Mouse (Mus musculus): ENCODE measurements at regions not wholly inside any gene's neighbourhood (a gene's known extent, or its start where the extent isn't known, plus 50 kb on each side); places are given as distances from the start of the nearest gene placed in this dataset.

- no peak overlapping the region for H3K4me3 ChIP-seq
- no peaks in the 10 kb centered on the region for H3K36me3 ChIP-seq
- no peak for ATAC-seq (ENCODE audit: low read depth)
- WGBS = 75% methylated on average over 5 of the region's 5 CpGs
- H3K4me2 ChIP-seq = no peak overlapping the region
- H3K9me3 ChIP-seq = no peaks in the 10 kb centered on the region
- no peaks in the 10 kb centered on the region for H3K27me3 ChIP-seq
- no peak overlapping the region for H3K27ac ChIP-seq (replicated peaks)
- H3K9ac ChIP-seq = no peak overlapping the region
- peaks cover 14% of the 10 kb centered on the region for H3K4me1 ChIP-seq (replicated peaks)
These were observed 306.4 kb upstream of the Dio3 start for GRCm38 (mm10) chr12:109972366-109973015.

GRCm38 (mm10) chr12:109973598-109973997 lies 305.3 kb upstream of the Dio3 start:
- H3K27me3 ChIP-seq = no peaks in the 10 kb centered on the region
- no peaks in the 10 kb centered on the region for H3K9me3 ChIP-seq
- no peak overlapping the region for H3K9ac ChIP-seq
- no peak overlapping the region for H3K4me2 ChIP-seq
- ATAC-seq (ENCODE audit: low read depth) = no peak
- 93% methylated on average over 4 of the region's 4 CpGs for WGBS
- H3K36me3 ChIP-seq = no peaks in the 10 kb centered on the region
- H3K4me3 ChIP-seq = no peak overlapping the region
- peaks cover 14% of the 10 kb centered on the region for H3K4me1 ChIP-seq (replicated peaks)
- H3K27ac ChIP-seq (replicated peaks) = no peak overlapping the region

GRCm38 (mm10) chr12:109975176-109975972 lies 303.5 kb upstream of the Dio3 start:
- no peaks in the 10 kb centered on the region for H3K27me3 ChIP-seq
- no peak for ATAC-seq (ENCODE audit: low read depth)
- 65% methylated on average over 17 of the region's 17 CpGs for WGBS
- H3K4me3 ChIP-seq = no peak overlapping the region
- no peak overlapping the region for H3K4me2 ChIP-seq
- H3K9me3 ChIP-seq = no peaks in the 10 kb centered on the region
- no peak overlapping the region for H3K27ac ChIP-seq (replicated peaks)
- H3K36me3 ChIP-seq = no peaks in the 10 kb centered on the region
- peaks cover 14% of the 10 kb centered on the region for H3K4me1 ChIP-seq (replicated peaks)
- H3K9ac ChIP-seq = no peak overlapping the region

- Histone ChIP-seq H3K4me2 (no peak overlapping the region), H3K9ac (no peak overlapping the region), H3K4me1 (replicated peaks) (no peaks in the 10 kb centered on the region), H3K4me3 (no peak overlapping the region), H3K27me3 (no peaks in the 10 kb centered on the region), H3K27ac (replicated peaks) (no peak overlapping the region), H3K9me3 (no peaks in the 10 kb centered on the region), H3K36me3 (no peaks in the 10 kb centered on the region)
- no peak for ATAC-seq (ENCODE audit: low read depth)
- 76% methylated on average over 11 of the region's 11 CpGs for WGBS
These were observed 294.2 kb upstream of the Dio3 start for GRCm38 (mm10) chr12:109984651-109985050.

GRCm38 (mm10) chr12:109993410-109993809 lies 285.5 kb upstream of the Dio3 start:
- H3K9me3 ChIP-seq = 0 out of 2 replicates have a peak, but pooled peaks cover 7% of the 10 kb centered on the region
- no peaks in the 10 kb centered on the region for H3K27me3 ChIP-seq
- no peaks in the 10 kb centered on the region for H3K4me1 ChIP-seq (replicated peaks)
- no peak overlapping the region for H3K27ac ChIP-seq (replicated peaks)
- no peak overlapping the region for H3K4me3 ChIP-seq
- H3K9ac ChIP-seq = no peak overlapping the region
- no peak for ATAC-seq (ENCODE audit: low read depth)
- WGBS = 93% methylated on average over 7 of the region's 7 CpGs
- H3K36me3 ChIP-seq = no peaks in the 10 kb centered on the region
- no peak overlapping the region for H3K4me2 ChIP-seq

GRCm38 (mm10) chr12:110002717-110003116 lies 276.2 kb upstream of the Dio3 start:
- Histone ChIP-seq H3K36me3 (no peaks in the 10 kb centered on the region), H3K4me1 (replicated peaks) (no peaks in the 10 kb centered on the region), H3K9me3 (no peaks in the 10 kb centered on the region), H3K9ac (no peak overlapping the region), H3K27ac (replicated peaks) (no peak overlapping the region), H3K27me3 (no peaks in the 10 kb centered on the region), H3K4me3 (no peak overlapping the region), H3K4me2 (no peak overlapping the region)
- WGBS = 96% methylated on average over 2 of the region's 2 CpGs
- ATAC-seq (ENCODE audit: low read depth) = no peak

GRCm38 (mm10) chr12:110009136-110009535 lies 269.7 kb upstream of the Dio3 start:
- 47% methylated on average over 4 of the region's 4 CpGs for WGBS
- Histone ChIP-seq H3K27ac (replicated peaks) (no peak overlapping the region), H3K9me3 (no peaks in the 10 kb centered on the region), H3K4me2 (no peak overlapping the region), H3K4me3 (no peak overlapping the region), H3K27me3 (no peaks in the 10 kb centered on the region), H3K36me3 (no peaks in the 10 kb centered on the region), H3K9ac (no peak overlapping the region), H3K4me1 (replicated peaks) (no peaks in the 10 kb centered on the region)
- ATAC-seq (ENCODE audit: low read depth) = no peak

- Histone ChIP-seq H3K9ac (no peak overlapping the region), H3K4me1 (replicated peaks) (peaks cover 24% of the 10 kb centered on the region), H3K4me3 (no peak overlapping the region), H3K27me3 (no peaks in the 10 kb centered on the region; the same call in 1 of the 2 replicates), H3K4me2 (no peak overlapping the region), H3K27ac (replicated peaks) (no peak overlapping the region), H3K36me3 (no peaks in the 10 kb centered on the region), H3K9me3 (0 out of 2 replicates have a peak, but pooled peaks cover 5% of the 10 kb centered on the region)
- no peak for ATAC-seq (ENCODE audit: low read depth)
- 64% methylated on average over 19 of the region's 19 CpGs for WGBS
These were observed 258.1 kb upstream of the Dio3 start for GRCm38 (mm10) chr12:110020541-110021470.

- Histone ChIP-seq H3K9ac (no peak overlapping the region), H3K4me1 (replicated peaks) (peaks cover 33% of the 10 kb centered on the region), H3K4me2 (no peak overlapping the region), H3K36me3 (no peaks in the 10 kb centered on the region), H3K4me3 (no peak overlapping the region), H3K27me3 (no peaks in the 10 kb centered on the region; the same call in 1 of the 2 replicates), H3K9me3 (0 out of 2 replicates have a peak, but pooled peaks cover 5% of the 10 kb centered on the region), H3K27ac (replicated peaks) (no peak overlapping the region)
- ATAC-seq (ENCODE audit: low read depth) = no peak
- 87% methylated on average over 12 of the region's 12 CpGs for WGBS
These were observed 257.2 kb upstream of the Dio3 start for GRCm38 (mm10) chr12:110021690-110022089.

- no peak overlapping the region for H3K27ac ChIP-seq (replicated peaks)
- no peaks in the 10 kb centered on the region for H3K36me3 ChIP-seq
- H3K9ac ChIP-seq = no peak overlapping the region
- no peak for ATAC-seq (ENCODE audit: low read depth)
- 0 out of 2 replicates have a peak, but pooled peaks cover 5% of the 10 kb centered on the region for H3K9me3 ChIP-seq
- H3K27me3 ChIP-seq = no peaks in the 10 kb centered on the region; the same call in 1 of the 2 replicates
- no peak overlapping the region for H3K4me3 ChIP-seq
- H3K4me2 ChIP-seq = no peak overlapping the region
- peaks cover 42% of the 10 kb centered on the region for H3K4me1 ChIP-seq (replicated peaks)
- WGBS = 57% methylated on average over 6 of the region's 6 CpGs
These were observed 256.2 kb upstream of the Dio3 start for GRCm38 (mm10) chr12:110022631-110023030.

GRCm38 (mm10) chr12:110023192-110024101 lies 255.4 kb upstream of the Dio3 start:
- Histone ChIP-seq H3K27ac (replicated peaks) (no peak overlapping the region), H3K4me1 (replicated peaks) (peaks cover 42% of the 10 kb centered on the region)
- 68% methylated on average over 11 of the region's 11 CpGs for WGBS

More at GRCm38 (mm10) chr12:110023192-110024101, 255.4 kb upstream of the Dio3 start:
- Histone ChIP-seq H3K9me3 (0 out of 2 replicates have a peak, but pooled peaks cover 4% of the 10 kb centered on the region), H3K4me2 (no peak overlapping the region), H3K27me3 (no peaks in the 10 kb centered on the region; the same call in 1 of the 2 replicates), H3K9ac (no peak overlapping the region), H3K36me3 (no peaks in the 10 kb centered on the region), H3K4me3 (no peak overlapping the region)
- ATAC-seq (ENCODE audit: low read depth) = no peak

Measured in neural tube, embryonic 13.5 days (tissue).